10 mouse cellular contexts compared by ENCODE assay signal in genomic region chr17:46170538-46170937, GRCm38 (mm10). TPM values are rescaled to one million over a fixed set of nuclear protein-coding genes. Genes with fewer than 3 reads are reported as not detected.
DNase-seq lines count a peak whose midpoint lies in the region; ATAC-seq and TF ChIP-seq lines count a peak whose summit lies in the region.
"Had no signal": no experiment of that assay in that cellular context is flagged by ENCODE, and none has a peak within 500 bp of the region (broad histone marks: within the 10 kb centered on the region; RNA-seq: fewer than 3 reads in every experiment).

No protein-coding gene starts in this region.

- no peaks in the 10 kb centered on the region for H3K27me3 ChIP-seq in hindbrain, embryonic 16.5 days (replicated peaks; ENCODE audit: control insufficient read depth, insufficient read depth, low read length)
- H3K27me3 ChIP-seq in hindbrain, embryonic 10.5 days (ENCODE audit: insufficient read depth, poor library complexity, severe bottlenecking): no peaks in the 10 kb centered on the region
- no peaks in the 10 kb centered on the region for H3K27me3 ChIP-seq in CH12.LX (replicated peaks)
- H3K27me3 ChIP-seq: limb, embryonic 12.5 days; stomach, embryonic 15.5 days had no signal

- TF ChIP-seq RAD21 in CH12.LX (IDR thresholded peaks at IDR 0.05; ENCODE audit: low read depth, low read length): peak; percentile 43

- no peak overlapping the region for H3K9ac ChIP-seq in hindbrain, embryonic 16.5 days (ENCODE audit: low read depth, low read length)
- no peak overlapping the region for H3K9ac ChIP-seq in CH12.LX (ENCODE audit: insufficient read depth, low read depth)
- H3K9ac ChIP-seq: limb, embryonic 12.5 days; stomach, embryonic 15.5 days had no signal

- no peak overlapping the region for H3K27ac ChIP-seq in hindbrain, embryonic 16.5 days (ENCODE audit: low read depth, low read length)
- H3K27ac ChIP-seq in hindbrain, embryonic 10.5 days: no peak overlapping the region
- H3K27ac ChIP-seq in CH12.LX (ENCODE audit: insufficient read depth, low read depth): no peak overlapping the region
- H3K27ac ChIP-seq: limb, embryonic 12.5 days; stomach, embryonic 15.5 days had no signal

- H3K4me1 ChIP-seq in hindbrain, embryonic 16.5 days (ENCODE audit: control insufficient read depth, insufficient read depth, low read depth, low read length): no peaks in the 10 kb centered on the region
- no peaks in the 10 kb centered on the region for H3K4me1 ChIP-seq in hindbrain, embryonic 10.5 days (replicated peaks)
- peaks cover 0 to 7% of the 10 kb centered on the region in 2 experiments; a peak in 1 of 4 replicates for H3K4me1 ChIP-seq in CH12.LX (ENCODE audit: control insufficient read depth in 1 of 2, insufficient read depth in 2 of 2)
- H3K4me1 ChIP-seq: limb, embryonic 12.5 days; stomach, embryonic 15.5 days had no signal

- TF ChIP-seq EP300 in CH12.LX (IDR thresholded peaks at IDR 0.05; ENCODE audit: low read length): no peak

- no peak for DNase-seq in hindbrain, embryonic 10.5 days (ENCODE audit: low spot score)
- peak; percentile 55 for DNase-seq in CH12.LX (ENCODE audit: extremely low read depth)
- DNase-seq in embryo, embryonic 10.5 days (ENCODE audit: low spot score): peak; percentile 63
- DNase-seq in lung, postnatal 25 days (ENCODE audit: low spot score): peak; percentile 49
- no peak for DNase-seq in right cerebral cortex, postnatal 14 days
- no peak for DNase-seq in Muller cell, postnatal 12 days (ENCODE audit: inconsistent ontology term)
- DNase-seq in right cerebral cortex, postnatal 4 days: no peak

- H3K9me3 ChIP-seq in hindbrain, embryonic 16.5 days (ENCODE audit: control insufficient read depth, low read length): no peaks in the 10 kb centered on the region
- no peaks in the 10 kb centered on the region for H3K9me3 ChIP-seq in hindbrain, embryonic 10.5 days
- no peaks in the 10 kb centered on the region for H3K9me3 ChIP-seq in CH12.LX (replicated peaks; ENCODE audit: low read length)
- H3K9me3 ChIP-seq: limb, embryonic 12.5 days; stomach, embryonic 15.5 days had no signal

- ATAC-seq in hindbrain, embryonic 16.5 days: peak; percentile 49; the same call in 1 of the 2 replicates

- H3K79me2 ChIP-seq in CH12.LX (replicated peaks; ENCODE audit: control insufficient read depth, extremely low read depth, insufficient read depth, poor library complexity, severe bottlenecking): no peaks in the 10 kb centered on the region

- no peak overlapping the region for H3K4me3 ChIP-seq in hindbrain, embryonic 16.5 days (ENCODE audit: low read length)
- H3K4me3 ChIP-seq in hindbrain, embryonic 10.5 days: no peak overlapping the region
- H3K4me3 ChIP-seq in CH12.LX (replicated peaks in 1 of 3; ENCODE audit: low read depth in 2 of 3, low read length in 2 of 3, poor library complexity in 1 of 3): no peak overlapping the region
- H3K4me3 ChIP-seq: limb, embryonic 12.5 days; stomach, embryonic 15.5 days had no signal

- H3K4me2 ChIP-seq in hindbrain, embryonic 16.5 days (ENCODE audit: low read length): no peak overlapping the region
- H3K4me2 ChIP-seq in CH12.LX (ENCODE audit: insufficient read depth, low read depth, poor library complexity, severe bottlenecking): no peak overlapping the region
- H3K4me2 ChIP-seq: limb, embryonic 12.5 days; stomach, embryonic 15.5 days had no signal

- 79% methylated on average over 3 of the region's 3 CpGs for WGBS in hindbrain, embryonic 16.5 days
- WGBS in hindbrain, embryonic 10.5 days: 74% methylated on average over 3 of the region's 3 CpGs

- no peak for TF ChIP-seq POLR2A in CH12.LX (IDR thresholded peaks at IDR 0.05; ENCODE audit: low read depth, low read length)

- peak; percentile 69 to 77 for TF ChIP-seq CTCF in CH12.LX (conservative IDR thresholded peaks at IDR 0.05 in 1 of 2, IDR thresholded peaks at IDR 0.05 in 1 of 2; ENCODE audit: low read depth in 2 of 2, low read length in 2 of 2)

- in situ Hi-C loops in CH12.LX (cut with MboI; ENCODE audit: low pct_ligation_motif_present, low pct_unique_long_range_greater_than_20kb, low sequenced_read_pairs): no loop called here

- peaks cover 36% of the 10 kb centered on the region for H3K36me3 ChIP-seq in hindbrain, embryonic 16.5 days (ENCODE audit: control insufficient read depth, insufficient read depth, low read length)
- peaks cover 93% of the 10 kb centered on the region for H3K36me3 ChIP-seq in hindbrain, embryonic 10.5 days
- peaks cover 70 to 85% of the 10 kb centered on the region in 2 experiments for H3K36me3 ChIP-seq in CH12.LX (replicated peaks in 1 of 2; ENCODE audit: control insufficient read depth in 1 of 2, insufficient read depth in 1 of 2, low read length in 1 of 2)

- dilution Hi-C loops in CH12.LX (cut with MboI; ENCODE audit: extremely low pct_ligation_motif_present, extremely low pct_unique_long_range_greater_than_20kb, low sequenced_read_pairs): no loop called here

TF ChIP-seq in CH12.LX, 34 proteins besides CTCF, POLR2A, EP300 and RAD21:
- no peak for TF ChIP-seq JUN (IDR thresholded peaks at IDR 0.05; ENCODE audit: insufficient read depth, low read depth, low read length)
- TF ChIP-seq SMC3 (IDR thresholded peaks at IDR 0.05; ENCODE audit: low read depth, low read length): peak; percentile 53

RNA-seq across cellular contexts. Expression of gene Gtpbp2, which starts 9.7 kb away (rescaled TPM):
- polyA plus RNA-seq in hindbrain, embryonic 16.5 days (2015; fragmentation: Nextera tagmentation; extraction: Ambion mirVana): 39.6 and 41.0 TPM in 2 replicates
- 32.6 and 37.8 TPM in 2 replicates for polyA plus RNA-seq in hindbrain, embryonic 10.5 days (2016; fragmentation: Nextera tagmentation; extraction: Ambion mirVana)
- total RNA-seq in CH12.LX (2012; rRNA removed) (40.9 and 104 TPM in 2 replicates), CH12.LX (2014; rRNA removed) (14.9 and 17.4 TPM in 2 replicates)
- 20.8 and 23.8 TPM in 2 replicates for polyA plus RNA-seq in CH12.LX (2012; ENCODE audit: insufficient read length, low read depth)

RNA-seq across cellular contexts. Expression of gene Mad2l1bp, which starts 17.2 kb away (rescaled TPM):
- polyA plus RNA-seq in hindbrain, embryonic 16.5 days (2015; fragmentation: Nextera tagmentation; extraction: Ambion mirVana): 22.1 and 23.0 TPM in 2 replicates
- 38.7 and 38.9 TPM in 2 replicates for polyA plus RNA-seq in hindbrain, embryonic 10.5 days (2016; fragmentation: Nextera tagmentation; extraction: Ambion mirVana)
- total RNA-seq in CH12.LX (2012; rRNA removed): 9.7 and 12.0 TPM in 2 replicates
- total RNA-seq in CH12.LX (2014; rRNA removed): 13.9 and 16.3 TPM in 2 replicates
- polyA plus RNA-seq in CH12.LX (2012; ENCODE audit: insufficient read length, low read depth): 16.8 and 19.3 TPM in 2 replicates

RNA-seq across cellular contexts. Expression of gene Rsph9, which starts 26.5 kb away (rescaled TPM):
- polyA plus RNA-seq in hindbrain, embryonic 16.5 days (2015; fragmentation: Nextera tagmentation; extraction: Ambion mirVana): 54.8 and 62.7 TPM in 2 replicates
- 14.5 and 20.5 TPM in 2 replicates for polyA plus RNA-seq in hindbrain, embryonic 10.5 days (2016; fragmentation: Nextera tagmentation; extraction: Ambion mirVana)
- 0.25 and 1.1 TPM in 2 replicates for total RNA-seq in CH12.LX (2012; rRNA removed)
- total RNA-seq in CH12.LX (2014; rRNA removed): not detected in 2 replicates
- 0.61 TPM in 1 of 2 replicates, not detected in the other for polyA plus RNA-seq in CH12.LX (2012; ENCODE audit: insufficient read length, low read depth)

RNA-seq across cellular contexts. Expression of gene Polh, which starts 31.9 kb away (rescaled TPM):
- polyA plus RNA-seq in hindbrain, embryonic 16.5 days (2015; fragmentation: Nextera tagmentation; extraction: Ambion mirVana): 6.2 and 8.4 TPM in 2 replicates
- polyA plus RNA-seq in hindbrain, embryonic 10.5 days (2016; fragmentation: Nextera tagmentation; extraction: Ambion mirVana): 13.0 and 13.1 TPM in 2 replicates
- total RNA-seq in CH12.LX (2012; rRNA removed) (36.0 and 39.3 TPM in 2 replicates), CH12.LX (2014; rRNA removed) (40.4 and 40.8 TPM in 2 replicates)
- 20.3 and 23.1 TPM in 2 replicates for polyA plus RNA-seq in CH12.LX (2012; ENCODE audit: insufficient read length, low read depth)

RNA-seq across cellular contexts. Expression of gene Xpo5, which starts 32.0 kb away (rescaled TPM):
- 29.0 and 35.7 TPM in 2 replicates for polyA plus RNA-seq in hindbrain, embryonic 16.5 days (2015; fragmentation: Nextera tagmentation; extraction: Ambion mirVana)
- 59.2 and 66.8 TPM in 2 replicates for polyA plus RNA-seq in hindbrain, embryonic 10.5 days (2016; fragmentation: Nextera tagmentation; extraction: Ambion mirVana)
- total RNA-seq in CH12.LX (2012; rRNA removed) (44.7 and 53.7 TPM in 2 replicates), CH12.LX (2014; rRNA removed) (56.3 and 56.5 TPM in 2 replicates)
- 53.3 and 55.1 TPM in 2 replicates for polyA plus RNA-seq in CH12.LX (2012; ENCODE audit: insufficient read length, low read depth)

Comparison
In these comparisons a context has a peak if more than half of its experiments do, and no peak if none do; other contexts are left out.
1. DNase-seq: peak in CH12.LX (single experiment), embryo, embryonic 10.5 days (single experiment) and lung, postnatal 25 days (single experiment); none in hindbrain, embryonic 10.5 days (single experiment), right cerebral cortex, postnatal 14 days (single experiment), Muller cell, postnatal 12 days (single experiment) and right cerebral cortex, postnatal 4 days (single experiment).